Mouse (Mus musculus) heart, adult 2 months (tissue): ENCODE measurements at regions not wholly inside any gene's neighbourhood (a gene's known extent, or its start where the extent isn't known, plus 50 kb on each side); places are given as distances from the start of the nearest gene placed in this dataset.

Experiments
- CTCF ChIP-seq: fragments of 200-600 bp; IDR thresholded peaks from 2 replicates; pipeline ENCODE4 v1.8.1; 2022; ENCODE audit warnings: antibody characterized with exemption, mild to moderate bottlenecking, moderate library complexity
- EP300 ChIP-seq: fragments of 200-500 bp; IDR thresholded peaks from 2 replicates; pipeline ENCODE4 v1.6.1; 2011; ENCODE audit warnings: low read depth, low read length, control low read depth; ENCODE audit not compliant: insufficient read depth
- POLR2A ChIP-seq: fragments of 200-500 bp; IDR thresholded peaks from 2 replicates; pipeline ENCODE4 v1.6.1; 2011; ENCODE audit warnings: mild to moderate bottlenecking, low read depth, low read length, control low read depth; ENCODE audit not compliant: insufficient read depth

DNA sequence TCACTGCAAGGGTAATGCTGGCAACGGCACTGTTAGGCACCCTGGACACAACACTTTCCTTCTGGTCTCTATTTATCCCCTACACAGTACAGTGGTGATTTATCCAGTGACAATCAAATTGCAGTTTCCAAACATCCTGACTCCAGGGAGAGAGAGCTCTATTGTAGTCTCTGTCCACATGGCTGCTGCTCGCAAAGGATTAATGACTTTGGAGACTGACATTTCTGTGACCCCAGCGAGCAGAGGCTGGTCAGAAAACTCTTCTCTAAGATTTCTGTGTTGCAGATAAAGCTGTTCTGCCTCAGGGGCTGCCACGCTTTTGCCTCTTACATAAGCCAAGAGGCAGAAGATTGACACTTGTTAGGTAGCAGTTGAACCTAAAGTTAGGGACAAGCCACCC, 83.6 kb upstream of the Nck2 start:
- TF ChIP-seq POLR2A: no peak
- no peak for TF ChIP-seq CTCF
- TF ChIP-seq EP300: no peak
